Mouse (Mus musculus) lung, postnatal 0 days (tissue): ENCODE results near the gene Nrp2. TPM values are rescaled to one million over a fixed set of nuclear protein-coding genes. Genes with fewer than 3 reads are reported as not detected.
A peak's percentile ranks its signal among the peaks of the same experiment; 100 is the strongest.

Experiments
- ATAC-seq: fragments of 200-750 bp; cut with Nextera tagmentation; 2 replicates; pipeline ENCODE4 v1.8.0; 2017; ENCODE audit warnings: moderate library complexity
- DNase-seq: peaks from one replicate; pipeline ENCODE4 v3.0.0-alpha.2; 2016; ENCODE audit warnings: low spot score
- H3K27ac ChIP-seq: fragments of 300-500 bp; sonication (generic); 2 replicates; pipeline ENCODE4 v1.5.1; 2014; ENCODE audit warnings: antibody characterized with exemption, mild to moderate bottlenecking, low read length, mixed read lengths
- H3K27me3 ChIP-seq: fragments of 300-500 bp; sonication (generic); replicated peaks from 2 replicates; pipeline ENCODE4 v1.6.1; 2014; ENCODE audit warnings: low read length, mixed read lengths; ENCODE audit not compliant: insufficient read depth
- H3K36me3 ChIP-seq: fragments of 300-500 bp; sonication (generic); 2 replicates; pipeline ENCODE4 v1.6.1; 2014; ENCODE audit warnings: low read length, mixed read lengths; ENCODE audit not compliant: insufficient read depth
- H3K4me1 ChIP-seq: fragments of 300-500 bp; sonication (generic); 2 replicates; pipeline ENCODE4 v1.6.1; 2014; ENCODE audit warnings: antibody characterized with exemption, low read depth, low read length, mixed read lengths; ENCODE audit not compliant: insufficient read depth
- H3K4me2 ChIP-seq: fragments of 300-500 bp; sonication (generic); replicated peaks from 2 replicates; pipeline ENCODE4 v1.6.1; 2014; ENCODE audit warnings: low read depth, mild to moderate bottlenecking, low read length, moderate library complexity, mixed read lengths
- H3K4me3 ChIP-seq: fragments of 300-500 bp; sonication (generic); 2 replicates; pipeline ENCODE4 v1.5.1; 2014; ENCODE audit warnings: low read depth, low read length
- H3K9ac ChIP-seq: fragments of 300-500 bp; sonication (generic); replicated peaks from 2 replicates; pipeline ENCODE4 v1.6.1; 2014; ENCODE audit warnings: low read depth, mild to moderate bottlenecking
- H3K9me3 ChIP-seq: fragments of 300-500 bp; sonication (generic); 2 replicates; pipeline ENCODE4 v1.6.1; 2016; ENCODE audit warnings: low read length, mixed read lengths
- CTCF ChIP-seq: IDR thresholded peaks from 2 replicates; pipeline ENCODE4 v1.5.1; 2016; ENCODE audit warnings: antibody characterized with exemption, mild to moderate bottlenecking
- EP300 ChIP-seq: IDR thresholded peaks from 2 replicates; pipeline ENCODE4 v1.6.1; 2016; ENCODE audit warnings: antibody characterized with exemption, mild to moderate bottlenecking, control low read depth
- WGBS: fragments of 180-500 bp; shearing (Covaris S2); extraction: QIAGEN DNeasy Blood & Tissue Kit; methylation state at CpG from one replicate; pipeline ENCODE4 v1.1.7; 2014; 5-methylcytosine and 5-hydroxymethylcytosine counted together
- polyA plus RNA-seq: library from polyadenylated mRNA; unstranded; fragments of >200 nt; fragmentation: Nextera tagmentation; extraction: Ambion mirVana; gene quantifications from 2 replicates; pipeline ENCODE4 v1.2.1, GENCODE M21; 2015

Nrp2 gene
- polyA plus RNA-seq, 1 experiment from 2014 or later, result 14.0 TPM

GRCm38 (mm10) chr1:62821509-62822398 lies 118.7 kb downstream of the Nrp2 start:
- Histone ChIP-seq H3K27ac (peak overlapping the region; percentile 66; the same call in 1 of the 2 replicates), H3K4me1 (peaks cover 3% of the 10 kb centered on the region; the same call in 1 of the 2 replicates), H3K9me3 (no peaks in the 10 kb centered on the region), H3K4me3 (no peak overlapping the region), H3K9ac (no peak overlapping the region), H3K4me2 (no peak overlapping the region), H3K27me3 (no peaks in the 10 kb centered on the region), H3K36me3 (no peaks in the 10 kb centered on the region)
- DNase-seq, result peak; percentile 89
- 29% methylated on average over 10 of the region's 10 CpGs for WGBS
- peak; percentile 52 for TF ChIP-seq EP300
- peak; percentile 22 for TF ChIP-seq CTCF
- ATAC-seq, result peak; percentile 91

- Histone ChIP-seq H3K4me1 (peaks cover 3% of the 10 kb centered on the region; the same call in 1 of the 2 replicates), H3K4me2 (no peak overlapping the region), H3K27ac (peak overlapping the region; percentile 66), H3K27me3 (no peaks in the 10 kb centered on the region), H3K9ac (no peak overlapping the region), H3K9me3 (no peaks in the 10 kb centered on the region), H3K36me3 (no peaks in the 10 kb centered on the region), H3K4me3 (no peak overlapping the region)
- ATAC-seq (no peak), DNase-seq (peak; percentile 68)
- WGBS, result 54% methylated on average over 6 of the region's 6 CpGs
- TF ChIP-seq EP300 (no peak), CTCF (no peak)
These were observed 120.6 kb downstream of the Nrp2 start for GRCm38 (mm10) chr1:62823549-62824195.

- peaks cover 3% of the 10 kb centered on the region; the same call in 1 of the 2 replicates for H3K4me1 ChIP-seq
- H3K36me3 ChIP-seq, result no peaks in the 10 kb centered on the region
- no peaks in the 10 kb centered on the region for H3K27me3 ChIP-seq
- WGBS, result 75% methylated on average over 17 of the region's 17 CpGs
- TF ChIP-seq CTCF (no peak), EP300 (no peak)
- H3K4me3 ChIP-seq, result no peak overlapping the region
- no peak overlapping the region for H3K9ac ChIP-seq
- no peak overlapping the region for H3K4me2 ChIP-seq
- H3K9me3 ChIP-seq, result no peaks in the 10 kb centered on the region
- no peak for DNase-seq
- ATAC-seq, result no peak
- no peak overlapping the region for H3K27ac ChIP-seq
These were observed 123.0 kb downstream of the Nrp2 start for GRCm38 (mm10) chr1:62825822-62826765.

GRCm38 (mm10) chr1:62827316-62827715 lies 124.2 kb downstream of the Nrp2 start:
- 32% methylated on average over 10 of the region's 10 CpGs for WGBS
- no peak for TF ChIP-seq CTCF
- TF ChIP-seq EP300, result no peak
- no peak for ATAC-seq
- Histone ChIP-seq H3K4me2 (no peak overlapping the region), H3K36me3 (no peaks in the 10 kb centered on the region), H3K27me3 (no peaks in the 10 kb centered on the region), H3K9ac (no peak overlapping the region), H3K27ac (no peak overlapping the region), H3K9me3 (no peaks in the 10 kb centered on the region), H3K4me1 (no peaks in the 10 kb centered on the region), H3K4me3 (no peak overlapping the region)
- no peak for DNase-seq

GRCm38 (mm10) chr1:62828156-62828555 lies 125.1 kb downstream of the Nrp2 start:
- H3K9me3 ChIP-seq, result no peaks in the 10 kb centered on the region
- TF ChIP-seq EP300 (no peak), CTCF (no peak)
- no peaks in the 10 kb centered on the region for H3K36me3 ChIP-seq
- DNase-seq, result no peak
- H3K4me1 ChIP-seq, result no peaks in the 10 kb centered on the region
- no peak for ATAC-seq
- H3K4me2 ChIP-seq, result no peak overlapping the region
- no peak overlapping the region for H3K9ac ChIP-seq
- H3K27me3 ChIP-seq, result no peaks in the 10 kb centered on the region
- 49% methylated on average over 4 of the region's 4 CpGs for WGBS
- no peak overlapping the region for H3K4me3 ChIP-seq
- no peak overlapping the region for H3K27ac ChIP-seq
